Mouse (Mus musculus): Measurements from ENCODE around the gene Ankrd6. TPM values are rescaled to one million over a fixed set of nuclear protein-coding genes. Genes with fewer than 3 reads are reported as not detected.
"Not testable (repeated sequence)": the region's sequence is repeated elsewhere in the genome, so short reads cannot be mapped to it uniquely, and the experiment has no call there.

Ankrd6 gene
- total and polyA plus RNA-seq, 3 experiments = 1.1 to 4.9 (median 4.1) TPM

DNA sequence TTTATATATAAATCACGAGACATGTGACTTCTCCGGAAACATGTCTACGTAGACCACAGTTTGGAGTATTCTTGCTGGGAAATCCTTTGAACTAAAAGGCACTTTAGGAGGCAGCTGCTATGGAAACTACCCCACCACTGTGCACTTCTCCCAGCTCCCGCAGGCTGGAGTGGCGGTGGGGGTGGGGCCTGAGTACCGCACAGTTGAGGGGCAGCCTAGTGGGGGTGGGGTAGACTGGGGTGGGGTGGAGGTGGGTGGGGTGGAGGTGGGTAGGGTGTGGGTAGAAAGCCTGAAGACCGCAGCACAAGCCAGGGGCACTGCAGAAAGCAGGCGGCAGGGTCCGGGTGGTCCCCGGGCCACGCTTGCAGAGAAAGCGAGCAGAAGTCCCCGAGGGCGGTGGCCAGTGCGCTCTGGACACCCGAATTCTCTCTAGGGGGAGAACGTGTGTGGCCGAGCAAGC, 32.1 kb upstream of the Ankrd6 start, which contains the start of gene Rragd:
Rragd (plus strand) TSS at position 322 of the 460 bp plus-strand sequence.
- Histone ChIP-seq H3K4me3 (peak within 1 kb of the TSS; percentile 88), H3K27me3 (ENCODE audit: control insufficient read depth, insufficient read depth, low read length) (peaks cover 7% of the 10 kb centered on the region), H3K36me3 (ENCODE audit: control insufficient read depth, insufficient read depth, low read length) (no peaks in the 10 kb centered on the region), H3K9ac (ENCODE audit: low read depth, low read length) (peak within 1 kb of the TSS; percentile 92), H3K4me1 (ENCODE audit: control insufficient read depth, insufficient read depth, low read length) (no peaks in the 10 kb centered on the region), H3K79me2 (replicated peaks; ENCODE audit: control insufficient read depth, insufficient read depth, low read length) (no peaks in the 10 kb centered on the region), H3K27ac (peak within 1 kb of the TSS; percentile 82)
- under 1% methylated on average over 18 of the region's 18 CpGs for WGBS
- DNase-seq = no peak
- TF ChIP-seq CTCF (IDR thresholded peaks at IDR 0.05) = no peak
- no peak for TF ChIP-seq EP300 (IDR thresholded peaks at IDR 0.05; ENCODE audit: insufficient read depth, low read depth, low read length)
- TF ChIP-seq POLR2A (IDR thresholded peaks at IDR 0.05; ENCODE audit: insufficient read depth, low read depth, low read length) = no peak
- intact Hi-C loops (cut with DNase I) = loop anchor here (5.0 kb wide), 1 partner anchor 35 kb away; no protein-coding TSS in a partner anchor

GRCm38 (mm10) chr4:32982041-32982715, 31.5 kb upstream of the Ankrd6 start:
- intact Hi-C loops (cut with DNase I) = loop anchor here (5.0 kb wide), 1 partner anchor 35 kb away; no protein-coding TSS in a partner anchor
- peak; percentile 8 to 23 for DNase-seq
- H3K27me3 ChIP-seq (ENCODE audit: control insufficient read depth, insufficient read depth, low read length) = peaks cover 7% of the 10 kb centered on the region
- H3K27ac ChIP-seq = peak overlapping the region; percentile 70
- no peak overlapping the region for H3K9ac ChIP-seq (ENCODE audit: low read depth, low read length)
- H3K36me3 ChIP-seq (ENCODE audit: control insufficient read depth, insufficient read depth, low read length) = no peaks in the 10 kb centered on the region
- TF ChIP-seq CTCF (IDR thresholded peaks at IDR 0.05) = no peak
- TF ChIP-seq EP300 (IDR thresholded peaks at IDR 0.05; ENCODE audit: insufficient read depth, low read depth, low read length) = no peak
- no peak for TF ChIP-seq POLR2A (IDR thresholded peaks at IDR 0.05; ENCODE audit: insufficient read depth, low read depth, low read length)
- H3K4me1 ChIP-seq (ENCODE audit: control insufficient read depth, insufficient read depth, low read length) = no peaks in the 10 kb centered on the region
- H3K4me3 ChIP-seq = peak overlapping the region; percentile 88
- H3K79me2 ChIP-seq (replicated peaks; ENCODE audit: control insufficient read depth, insufficient read depth, low read length) = no peaks in the 10 kb centered on the region
- WGBS = 4% methylated on average over 15 of the region's 15 CpGs

DNA sequence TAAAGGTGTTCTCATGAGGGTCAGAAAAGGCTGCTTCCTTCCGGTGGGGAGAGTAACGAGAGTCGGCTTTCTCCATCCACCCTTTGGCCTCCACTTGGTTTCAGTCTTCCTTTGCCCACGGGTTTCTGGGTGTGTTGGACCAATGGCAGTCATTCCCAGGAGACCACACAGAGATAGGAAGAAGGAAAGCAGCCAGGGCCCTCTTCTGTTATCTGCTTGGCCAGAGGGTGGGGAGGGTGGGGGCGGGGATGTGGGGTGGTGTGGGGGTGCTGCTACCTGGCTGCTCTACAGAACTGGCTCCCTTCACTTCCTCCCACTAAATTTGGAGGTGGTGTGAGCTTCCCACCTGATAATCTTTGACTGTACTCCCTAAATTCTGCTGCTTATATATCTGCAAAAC, 31.0 kb upstream of the Ankrd6 start:
- Histone ChIP-seq H3K4me1 (ENCODE audit: control insufficient read depth, insufficient read depth, low read length) (no peaks in the 10 kb centered on the region), H3K9ac (ENCODE audit: low read depth, low read length) (no peak overlapping the region), H3K4me3 (no peak overlapping the region; the same call in 1 of the 2 replicates), H3K27me3 (ENCODE audit: control insufficient read depth, insufficient read depth, low read length) (peaks cover 7% of the 10 kb centered on the region), H3K36me3 (ENCODE audit: control insufficient read depth, insufficient read depth, low read length) (no peaks in the 10 kb centered on the region), H3K79me2 (replicated peaks; ENCODE audit: control insufficient read depth, insufficient read depth, low read length) (no peaks in the 10 kb centered on the region), H3K27ac (peak overlapping the region; percentile 31; the same call in 1 of the 2 replicates)
- TF ChIP-seq EP300 (IDR thresholded peaks at IDR 0.05; ENCODE audit: insufficient read depth, low read depth, low read length) (no peak), CTCF (IDR thresholded peaks at IDR 0.05) (no peak), POLR2A (IDR thresholded peaks at IDR 0.05; ENCODE audit: insufficient read depth, low read depth, low read length) (no peak)
- intact Hi-C loops (cut with DNase I) = loop anchor here (5.0 kb wide), 1 partner anchor 36 kb away; no protein-coding TSS in a partner anchor
- DNase-seq = peak in 1 of 2 experiments; percentile 36
- 3% methylated on average over 5 of the region's 5 CpGs for WGBS

- TF ChIP-seq EP300 (IDR thresholded peaks at IDR 0.05; ENCODE audit: insufficient read depth, low read depth, low read length) (no peak), POLR2A (IDR thresholded peaks at IDR 0.05; ENCODE audit: insufficient read depth, low read depth, low read length) (no peak), CTCF (IDR thresholded peaks at IDR 0.05) (no peak)
- no peak for DNase-seq
- Histone ChIP-seq H3K27ac (no peak overlapping the region), H3K36me3 (ENCODE audit: control insufficient read depth, insufficient read depth, low read length) (no peaks in the 10 kb centered on the region), H3K4me1 (ENCODE audit: control insufficient read depth, insufficient read depth, low read length) (no peaks in the 10 kb centered on the region), H3K79me2 (replicated peaks; ENCODE audit: control insufficient read depth, insufficient read depth, low read length) (no peaks in the 10 kb centered on the region), H3K27me3 (ENCODE audit: control insufficient read depth, insufficient read depth, low read length) (peaks cover 7% of the 10 kb centered on the region), H3K4me3 (no peak overlapping the region), H3K9ac (ENCODE audit: low read depth, low read length) (no peak overlapping the region)
- WGBS = 93% methylated on average over 3 of the region's 3 CpGs
- intact Hi-C loops (cut with DNase I) = loop anchor here (5.0 kb wide), 1 partner anchor 37 kb away; no protein-coding TSS in a partner anchor
These were observed 29.4 kb upstream of the Ankrd6 start for GRCm38 (mm10) chr4:32980061-32980460.

GRCm38 (mm10) chr4:32977331-32977730, 26.7 kb upstream of the Ankrd6 start:
- H3K79me2 ChIP-seq (replicated peaks; ENCODE audit: control insufficient read depth, insufficient read depth, low read length) = no peaks in the 10 kb centered on the region
- H3K36me3 ChIP-seq (ENCODE audit: control insufficient read depth, insufficient read depth, low read length) = no peaks in the 10 kb centered on the region
- H3K27ac ChIP-seq = no peak overlapping the region
- H3K4me3 ChIP-seq = no peak overlapping the region
- 86% methylated on average over 4 of the region's 4 CpGs for WGBS
- no peaks in the 10 kb centered on the region for H3K27me3 ChIP-seq (ENCODE audit: control insufficient read depth, insufficient read depth, low read length)
- H3K9ac ChIP-seq (ENCODE audit: low read depth, low read length) = no peak overlapping the region
- intact Hi-C loops (cut with DNase I) = no loop called here
- no peak for DNase-seq
- H3K4me1 ChIP-seq (ENCODE audit: control insufficient read depth, insufficient read depth, low read length) = no peaks in the 10 kb centered on the region
- no peak for TF ChIP-seq POLR2A (IDR thresholded peaks at IDR 0.05; ENCODE audit: insufficient read depth, low read depth, low read length)
- TF ChIP-seq CTCF (IDR thresholded peaks at IDR 0.05) = no peak
- no peak for TF ChIP-seq EP300 (IDR thresholded peaks at IDR 0.05; ENCODE audit: insufficient read depth, low read depth, low read length)

DNA sequence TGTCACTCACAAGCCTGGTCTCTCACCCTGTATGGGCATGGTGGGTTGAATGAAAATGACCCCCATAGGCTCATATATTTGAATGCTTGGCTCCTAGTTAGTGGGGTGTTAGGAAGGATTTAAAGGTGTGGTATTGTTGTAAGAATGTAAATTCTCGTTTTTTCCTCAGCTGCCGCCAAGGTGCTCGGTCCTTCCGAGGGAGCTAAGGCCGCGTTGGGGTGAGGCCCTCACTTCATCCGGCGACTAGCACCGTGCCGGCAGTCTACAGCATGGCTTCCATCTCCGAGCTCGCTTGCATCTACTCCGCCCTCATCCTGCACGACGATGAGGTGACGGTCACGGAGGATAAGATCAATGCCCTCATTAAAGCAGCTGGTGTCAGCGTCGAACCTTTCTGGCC, 14.0 kb upstream of the Ankrd6 start:
- intact Hi-C loops (cut with DNase I); H3K36me3 ChIP-seq (ENCODE audit: control insufficient read depth, insufficient read depth, low read length); H3K4me1 ChIP-seq (ENCODE audit: control insufficient read depth, insufficient read depth, low read length); H3K27me3 ChIP-seq (ENCODE audit: control insufficient read depth, insufficient read depth, low read length); H3K27ac ChIP-seq; DNase-seq; H3K4me3 ChIP-seq; H3K79me2 ChIP-seq (replicated peaks; ENCODE audit: control insufficient read depth, insufficient read depth, low read length); H3K9ac ChIP-seq (ENCODE audit: low read depth, low read length): not testable (repeated sequence)
- WGBS = 87% methylated on average over 19 of the region's 19 CpGs
